Mouse (Mus musculus) Muller cell, postnatal 12 days (primary cell): ENCODE measurements around the gene Slit2.
A peak's percentile ranks its signal among the peaks of the same experiment; 100 is the strongest.

Experiments used
- DNase-seq: peaks from one replicate; pipeline ENCODE4 v3.0.0-alpha.2; 2015; ENCODE audit errors: inconsistent ontology term

The Slit2 gene

GRCm38 (mm10) chr5:48050637-48051314 lies 67.8 kb downstream of the Slit2 start:
- DNase-seq, result no peak

- peak; percentile 63 for DNase-seq
Measured at GRCm38 (mm10) chr5:48058612-48059011, 75.7 kb downstream of the Slit2 start.

GRCm38 (mm10) chr5:48060715-48061114 lies 77.8 kb downstream of the Slit2 start:
- DNase-seq, result peak; percentile 54

GRCm38 (mm10) chr5:48078730-48079129 lies 95.8 kb downstream of the Slit2 start:
- DNase-seq, result peak; percentile 29

- peak; percentile 7 for DNase-seq
Measured at GRCm38 (mm10) chr5:48081223-48081881, 98.4 kb downstream of the Slit2 start.

GRCm38 (mm10) chr5:48113400-48113799 lies 130.5 kb downstream of the Slit2 start:
- no peak for DNase-seq

- no peak for DNase-seq
Measured at GRCm38 (mm10) chr5:48114969-48115537, 132.1 kb downstream of the Slit2 start.

GRCm38 (mm10) chr5:48122651-48123050 lies 139.7 kb downstream of the Slit2 start:
- no peak for DNase-seq

- DNase-seq, result no peak
Measured at GRCm38 (mm10) chr5:48125770-48126423, 143.0 kb downstream of the Slit2 start.

GRCm38 (mm10) chr5:48129981-48130380 lies 147.0 kb downstream of the Slit2 start:
- DNase-seq, result no peak

- peak; percentile 36 for DNase-seq
Measured at GRCm38 (mm10) chr5:48136571-48136970, 153.6 kb downstream of the Slit2 start.

GRCm38 (mm10) chr5:48138849-48139487 lies 156.0 kb downstream of the Slit2 start:
- DNase-seq, result peak; percentile 41

- DNase-seq, result peak; percentile 21
Measured at GRCm38 (mm10) chr5:48139488-48139862, 156.5 kb downstream of the Slit2 start.

GRCm38 (mm10) chr5:48146082-48146481 lies 163.1 kb downstream of the Slit2 start:
- DNase-seq, result no peak

- no peak for DNase-seq
Measured at GRCm38 (mm10) chr5:48160829-48161228, 177.9 kb downstream of the Slit2 start.

- no peak for DNase-seq
Measured at GRCm38 (mm10) chr5:48181646-48182302, 198.8 kb downstream of the Slit2 start.

- no peak for DNase-seq
Measured at GRCm38 (mm10) chr5:48184358-48184757, 201.4 kb downstream of the Slit2 start.

- no peak for DNase-seq
Measured at GRCm38 (mm10) chr5:48187819-48188218, 204.9 kb downstream of the Slit2 start.

GRCm38 (mm10) chr5:48199380-48199779 lies 216.4 kb downstream of the Slit2 start:
- no peak for DNase-seq

- no peak for DNase-seq
Measured at GRCm38 (mm10) chr5:48215248-48215647, 232.3 kb downstream of the Slit2 start.

GRCm38 (mm10) chr5:48219624-48220155 lies 236.8 kb downstream of the Slit2 start:
- DNase-seq, result no peak
